Mouse (Mus musculus): ENCODE measurements around the gene A630095N17Rik.

DNA sequence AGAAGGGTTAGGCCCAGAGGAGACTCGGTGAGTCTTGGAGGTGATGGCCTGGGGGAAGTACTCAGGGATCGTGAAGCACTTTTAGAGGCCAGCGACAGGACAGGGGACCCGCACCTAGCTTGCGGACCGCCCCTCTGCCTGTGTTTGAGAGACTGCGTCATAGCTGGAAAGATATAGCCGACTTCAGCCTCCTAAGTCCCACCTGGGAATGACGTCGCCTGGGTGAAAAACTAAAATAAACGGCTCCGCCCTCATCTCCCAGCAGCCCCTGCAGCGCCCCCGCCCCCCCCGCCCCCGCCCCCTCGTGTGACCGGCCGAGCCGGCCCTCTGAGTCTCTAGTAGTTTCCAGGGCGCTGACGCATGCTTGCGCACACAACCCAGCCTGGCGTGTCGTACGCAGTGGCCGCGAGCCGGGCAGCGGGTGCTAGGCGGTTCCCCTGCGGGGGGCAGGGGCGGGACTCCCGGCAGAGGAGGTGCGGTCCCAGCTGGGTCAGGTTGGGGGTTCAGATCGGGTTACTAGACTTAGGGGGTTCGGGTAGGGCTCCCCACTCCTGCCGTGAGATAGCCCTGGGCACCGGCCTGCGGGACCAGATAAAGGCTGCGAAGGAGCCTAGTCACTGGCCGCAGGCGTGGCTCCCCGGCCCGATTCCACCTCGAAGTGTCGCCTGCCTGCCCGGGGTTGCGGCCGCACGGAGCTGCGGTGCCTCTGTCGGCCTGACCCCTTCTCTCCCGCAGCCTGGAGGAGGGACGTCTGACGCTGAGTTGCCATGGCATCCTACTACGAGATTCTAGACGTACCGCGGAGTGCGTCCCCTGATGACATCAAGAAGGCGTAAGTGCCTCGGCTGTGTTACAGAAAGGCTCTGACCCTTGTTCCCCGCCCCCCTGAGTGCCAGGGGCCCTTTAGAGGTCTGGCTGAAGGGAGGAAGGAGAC lies 4.5 kb upstream of the A630095N17Rik start, which contains the start of gene Dnajb2:
- peak; percentile 83 for TF ChIP-seq POLR2A (IDR thresholded peaks at IDR 0.05; ENCODE audit: low read depth, low read length)
- TF ChIP-seq CTCF (conservative IDR thresholded peaks at IDR 0.05 in 1 of 2, IDR thresholded peaks at IDR 0.05 in 1 of 2; ENCODE audit: low read depth in 2 of 2, low read length in 2 of 2): no peak
- peak; percentile 54; the same call in 1 of the 2 replicates for TF ChIP-seq UBTF (IDR thresholded peaks at IDR 0.05; ENCODE audit: low read depth, low read length)
- peak; percentile 82 for TF ChIP-seq MXI1 (IDR thresholded peaks at IDR 0.05; ENCODE audit: low read depth, low read length)
- peak; percentile 55 for TF ChIP-seq TCF12 (IDR thresholded peaks at IDR 0.05; ENCODE audit: low read depth, low read length)
- TF ChIP-seq NRF1 (IDR thresholded peaks at IDR 0.05; ENCODE audit: low read depth, low read length): peak; percentile 74
- TF ChIP-seq RAD21 (IDR thresholded peaks at IDR 0.05; ENCODE audit: low read depth, low read length): no peak
- peak; percentile 14; the same call in 1 of the 2 replicates for TF ChIP-seq SIN3A (IDR thresholded peaks at IDR 0.05; ENCODE audit: low read length)
- peak; percentile 50 for TF ChIP-seq ETS1 (conservative IDR thresholded peaks at IDR 0.05; ENCODE audit: low read depth, low read length)
- no peak for TF ChIP-seq POLR2AphosphoS2 (IDR thresholded peaks at IDR 0.05; ENCODE audit: low read depth, low read length)
- TF ChIP-seq ZMIZ1 (IDR thresholded peaks at IDR 0.05; ENCODE audit: low read depth, low read length): peak; percentile 72
